Mouse (Mus musculus) mouse trophoblast stem cell (cell line): ENCODE results near the gene Ttc28.

Experiments
- in situ Hi-C, 2 experiments: fragments of 300-500 bp; cut with MseI, MboI; formaldehyde crosslinking; loops; 2 replicates in 1 of 2; 3 replicates in 1 of 2; pipeline ENCODE4 v1.15.1; 2025

Ttc28 gene

DNA sequence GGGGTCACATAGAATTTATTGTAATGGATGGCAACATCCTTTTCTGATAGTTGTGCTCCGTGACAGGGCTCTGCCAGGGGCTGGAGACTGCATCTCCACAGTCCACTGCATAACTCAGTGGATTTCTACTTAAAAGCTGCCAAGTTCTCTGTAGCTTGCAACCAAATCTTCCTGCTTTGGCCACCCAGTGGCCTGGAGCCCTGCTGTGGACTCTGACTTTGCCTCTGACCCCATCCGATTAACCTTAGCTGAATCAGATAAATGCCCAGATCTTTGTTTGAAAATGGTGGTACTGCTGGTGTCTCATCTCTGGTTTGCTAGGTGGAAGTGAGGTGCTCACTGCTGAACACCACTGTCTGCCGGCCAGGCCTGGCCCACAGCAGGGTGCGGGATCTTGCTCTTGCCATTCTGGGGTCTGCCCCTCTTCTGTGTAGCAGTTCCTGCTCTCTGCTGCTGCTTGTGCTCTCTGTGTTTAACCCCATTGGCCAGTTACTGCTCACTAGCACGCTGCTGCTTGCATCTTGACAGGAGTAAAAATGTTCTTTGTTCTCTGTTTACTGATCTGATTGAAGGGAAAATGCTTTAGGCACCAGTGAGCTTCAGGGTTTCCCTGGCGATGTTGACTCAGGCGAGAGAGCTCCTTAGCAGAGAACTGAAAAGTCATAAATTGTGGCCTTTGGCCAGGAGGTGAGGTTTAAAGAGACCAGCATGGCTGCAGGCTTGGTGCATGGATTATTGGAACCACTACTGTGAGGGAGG is 219.1 kb downstream of the Ttc28 start:
- in situ Hi-C loops = no loop called here

GRCm38 (mm10) chr5:111100585-111100984 is 221.0 kb downstream of the Ttc28 start:
- in situ Hi-C loops = no loop called here

DNA sequence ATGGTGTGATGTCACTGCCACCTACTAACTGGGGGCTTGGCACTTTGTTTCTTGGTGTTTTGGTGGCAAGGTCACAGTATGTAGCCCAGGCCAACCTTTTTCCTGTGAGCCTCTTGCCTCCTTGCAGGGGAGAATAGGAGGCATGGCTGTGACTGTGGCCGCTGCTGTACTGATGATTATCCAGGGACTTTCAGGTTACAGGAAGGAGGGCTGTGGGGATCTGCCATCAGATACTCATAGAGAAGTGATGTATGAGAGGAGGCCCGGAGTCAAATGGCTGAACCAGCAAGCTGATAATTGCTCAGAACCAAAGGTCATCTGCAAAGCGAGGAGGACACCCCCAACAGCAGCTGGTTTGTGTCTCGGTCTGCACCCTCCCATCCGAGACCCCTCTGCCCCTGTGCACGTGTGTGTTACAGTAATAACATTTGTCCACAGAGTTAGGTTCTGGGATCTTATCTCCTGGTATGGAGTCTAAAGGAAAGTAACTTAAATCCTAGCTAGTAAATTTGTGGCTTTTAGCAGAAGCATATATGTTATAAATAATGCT is 221.9 kb downstream of the Ttc28 start:
- in situ Hi-C loops = no loop called here

DNA sequence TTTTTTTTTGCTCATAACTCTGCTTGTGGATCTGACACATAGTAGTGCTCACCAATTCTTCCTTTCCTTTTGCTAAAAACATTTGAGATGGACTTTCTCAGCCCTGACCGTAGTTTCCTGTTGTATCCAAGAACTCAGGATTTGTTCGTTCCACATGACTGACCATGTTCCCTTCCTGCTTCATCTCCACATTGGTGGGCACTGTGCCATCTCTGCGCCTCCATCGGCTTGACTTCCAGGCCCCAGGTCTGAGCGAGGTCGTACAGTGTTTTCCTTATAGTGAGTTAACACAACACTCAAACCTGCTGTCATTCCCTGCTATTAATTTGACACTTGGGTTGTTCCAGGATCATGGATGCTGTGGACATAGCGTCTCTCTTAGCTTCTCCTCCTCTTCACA is 225.2 kb downstream of the Ttc28 start:
- in situ Hi-C loops = no loop called here

GRCm38 (mm10) chr5:111111378-111111777 is 231.8 kb downstream of the Ttc28 start:
- in situ Hi-C loops = no loop called here

GRCm38 (mm10) chr5:111113183-111113582 is 233.6 kb downstream of the Ttc28 start:
- in situ Hi-C loops = no loop called here

DNA sequence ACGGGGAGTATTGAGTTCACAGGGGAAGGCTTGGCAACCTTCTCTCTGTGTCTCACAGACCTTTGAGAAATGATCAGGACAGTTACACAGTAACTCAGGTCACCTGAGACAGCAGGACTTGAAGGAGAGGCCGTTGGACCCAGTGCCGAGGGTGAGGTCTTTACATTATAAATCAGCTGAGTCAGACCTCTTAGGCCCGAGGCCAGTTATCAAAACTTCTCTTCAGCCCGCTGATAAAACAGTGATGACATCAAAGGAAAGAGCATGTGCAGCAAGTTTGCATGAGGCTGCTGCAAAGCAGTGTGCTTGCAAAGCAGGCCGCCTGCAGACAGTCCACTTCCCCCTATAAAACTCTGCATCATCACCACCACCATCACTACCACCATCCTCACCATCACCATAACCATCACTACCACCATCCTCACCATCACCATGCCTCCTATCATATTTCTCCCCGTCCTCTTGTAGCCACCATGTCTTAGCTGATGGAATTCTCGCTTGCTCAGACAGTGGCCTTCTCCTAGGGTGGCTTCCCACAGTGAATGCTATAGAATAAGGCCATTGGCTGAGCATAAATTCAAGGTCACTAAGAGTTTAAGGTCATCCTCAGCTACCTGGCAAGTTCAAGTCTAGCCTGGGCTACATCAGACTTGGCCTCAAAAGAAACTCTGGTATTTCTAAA is 234.2 kb downstream of the Ttc28 start:
- in situ Hi-C loops = no loop called here

DNA sequence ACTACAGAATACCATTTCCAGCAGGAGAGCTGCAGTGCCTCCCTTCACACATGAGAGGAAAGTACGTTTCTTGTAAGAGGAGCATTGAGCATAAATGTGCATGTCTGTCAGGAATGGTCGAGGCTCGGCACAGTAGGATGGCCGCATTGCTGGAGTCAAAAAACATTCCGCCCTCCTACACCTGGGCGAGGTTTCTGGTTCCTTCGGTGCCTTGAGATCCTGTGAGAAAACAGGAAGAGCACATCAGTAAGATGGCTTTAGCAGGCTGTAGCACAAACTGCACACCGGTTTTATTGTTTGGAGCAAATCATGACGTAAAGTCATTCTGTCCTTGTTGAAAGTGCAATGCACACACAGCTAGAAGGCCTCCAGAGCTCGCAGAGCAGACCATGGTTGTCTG is 235.0 kb downstream of the Ttc28 start:
- in situ Hi-C loops = no loop called here

DNA sequence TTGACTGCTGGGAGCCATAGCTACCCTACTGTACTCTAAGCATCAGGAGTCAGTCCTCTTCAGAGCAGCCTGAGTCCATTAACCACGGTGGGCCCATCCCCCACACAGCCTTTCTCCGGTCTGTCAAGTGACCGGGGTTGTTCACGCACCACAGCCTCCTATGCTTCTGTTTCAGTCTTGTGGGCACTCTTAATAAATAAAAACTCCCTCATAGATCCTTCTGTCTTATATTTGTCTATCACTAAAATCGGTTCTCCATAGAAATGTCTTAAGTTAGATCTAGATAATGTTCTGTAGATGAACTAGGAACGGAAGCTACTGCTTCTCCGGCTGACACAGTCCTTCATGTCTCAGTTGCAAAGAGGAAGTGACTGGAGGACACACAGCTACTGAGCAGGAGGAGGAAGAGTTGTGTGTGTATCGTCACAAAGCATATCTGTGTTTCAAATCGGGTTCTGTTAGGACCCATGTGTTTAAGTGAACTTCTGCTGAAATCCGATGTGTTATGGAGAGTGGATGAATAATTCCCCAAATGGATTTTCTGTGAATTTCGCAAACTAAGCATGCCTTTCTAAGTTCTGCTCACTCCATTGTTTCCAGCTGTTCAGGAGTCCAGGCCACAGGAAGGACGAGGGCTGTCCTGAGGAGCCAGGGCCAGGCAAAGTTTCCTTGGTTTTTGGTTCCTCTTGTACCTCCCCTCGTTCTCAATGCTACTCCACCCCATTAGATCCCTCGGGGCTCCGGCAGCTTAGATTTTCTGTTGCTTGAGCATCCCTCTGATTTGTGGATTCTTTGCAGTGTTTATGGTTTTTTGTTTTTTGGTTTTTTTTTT is 236.1 kb downstream of the Ttc28 start:
- in situ Hi-C loops = no loop called here

GRCm38 (mm10) chr5:111119805-111120204 is 240.2 kb downstream of the Ttc28 start:
- in situ Hi-C loops = no loop called here

GRCm38 (mm10) chr5:111120298-111120697 is 240.7 kb downstream of the Ttc28 start:
- in situ Hi-C loops = no loop called here

GRCm38 (mm10) chr5:111120705-111121420 is 241.3 kb downstream of the Ttc28 start:
- in situ Hi-C loops = no loop called here

- in situ Hi-C loops = no loop called here
These were observed 242.9 kb downstream of the Ttc28 start for GRCm38 (mm10) chr5:111122332-111123049.

DNA sequence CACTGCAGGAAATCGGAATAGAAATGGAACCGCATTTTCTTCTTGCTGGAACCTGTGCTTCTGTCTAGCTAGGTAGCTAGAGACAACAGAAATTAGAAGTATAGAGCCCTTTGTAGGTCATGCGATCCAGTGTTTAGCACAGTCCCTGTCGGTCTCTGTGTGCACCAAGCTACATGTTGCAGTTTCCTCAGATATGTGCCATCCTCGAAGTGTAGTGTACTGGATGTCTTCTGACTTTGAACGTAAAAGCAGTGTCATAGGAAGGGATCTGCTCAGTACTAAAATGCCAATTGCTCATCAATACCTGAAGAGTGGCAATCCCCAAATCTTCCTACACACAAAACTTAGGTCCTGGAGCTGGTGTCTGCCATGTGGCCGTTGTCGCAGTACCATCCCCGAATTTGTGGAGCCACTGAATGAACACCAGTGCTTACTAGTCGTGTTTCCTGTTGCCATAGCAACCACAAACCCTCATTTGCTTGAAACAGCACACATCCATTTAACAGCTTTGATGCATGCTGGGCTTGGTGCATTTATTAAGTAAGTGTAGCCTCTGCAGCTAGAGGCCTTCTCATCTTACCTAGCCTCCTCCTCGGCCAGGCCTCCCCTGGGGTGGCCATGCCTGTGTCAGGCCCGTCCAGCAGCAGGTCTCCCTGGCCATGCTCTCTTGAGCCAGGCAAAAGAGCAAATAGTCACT is 243.6 kb downstream of the Ttc28 start:
- in situ Hi-C loops = no loop called here

DNA sequence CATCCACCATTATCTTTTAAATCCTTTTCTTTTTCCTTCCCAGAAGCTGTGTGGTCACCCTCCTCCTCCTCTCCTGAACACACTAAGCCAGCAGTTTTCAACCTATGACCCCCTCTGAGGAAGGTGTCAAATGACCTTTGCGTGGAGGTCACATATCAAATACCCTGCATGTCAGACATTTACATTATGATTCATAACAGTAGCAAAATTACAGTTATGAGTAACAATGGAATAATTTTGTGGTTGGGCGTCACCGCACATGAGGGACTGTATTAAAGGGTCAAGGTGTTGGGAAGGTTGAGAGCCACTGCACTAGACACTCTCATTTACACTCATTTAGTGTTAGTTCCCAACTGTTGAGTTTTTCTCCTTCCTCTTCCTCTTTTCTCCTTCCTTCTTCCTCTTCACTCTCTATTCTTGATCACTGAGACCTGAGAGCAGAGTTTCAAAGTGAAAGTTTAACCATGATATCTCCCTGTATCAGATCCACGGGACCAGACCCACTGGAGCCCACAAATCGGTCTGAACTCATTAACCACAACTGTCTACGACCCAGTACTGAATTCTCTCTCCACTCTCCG is 245.1 kb downstream of the Ttc28 start:
- in situ Hi-C loops = no loop called here

- in situ Hi-C loops = no loop called here
These were observed 246.1 kb downstream of the Ttc28 start for GRCm38 (mm10) chr5:111125746-111126145.

DNA sequence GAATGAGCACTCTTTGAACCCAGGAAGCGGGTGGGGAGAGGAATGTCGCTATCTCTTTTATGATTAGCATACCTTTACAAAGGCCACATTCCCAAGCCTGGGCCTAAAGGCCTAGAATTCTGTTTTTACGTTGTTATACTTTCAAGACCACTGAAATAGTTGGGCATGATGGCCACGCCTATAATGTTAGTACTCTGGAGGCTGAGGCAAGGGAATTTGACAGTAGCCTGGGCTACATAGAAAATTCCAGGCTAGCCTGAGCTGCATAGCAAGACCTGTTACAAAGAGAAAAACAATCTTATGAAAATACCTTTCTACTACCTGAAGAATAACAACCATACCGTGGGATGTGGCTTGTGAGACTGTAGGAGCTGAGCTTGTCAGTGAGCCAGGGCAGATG is 248.2 kb downstream of the Ttc28 start:
- in situ Hi-C loops = no loop called here

DNA sequence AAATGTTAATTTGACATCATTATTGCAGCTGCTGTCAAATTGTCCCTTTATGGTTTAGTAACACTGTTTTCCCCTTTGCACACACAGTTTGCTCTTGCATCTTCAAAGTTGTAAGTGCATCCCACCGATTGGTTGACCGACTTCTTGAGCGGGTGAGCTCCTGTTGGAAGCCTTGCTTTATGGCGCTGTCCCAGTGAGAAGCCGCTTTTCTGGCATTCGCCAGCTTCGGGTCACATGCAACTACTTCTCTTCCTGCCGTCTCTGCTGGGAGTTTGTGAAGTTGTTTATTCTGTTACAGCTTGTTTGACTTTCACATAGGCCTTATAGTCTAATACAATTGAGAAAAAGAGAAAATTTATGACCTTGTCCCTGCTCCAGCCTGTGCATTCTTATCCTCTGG is 250.5 kb downstream of the Ttc28 start:
- in situ Hi-C loops = no loop called here

DNA sequence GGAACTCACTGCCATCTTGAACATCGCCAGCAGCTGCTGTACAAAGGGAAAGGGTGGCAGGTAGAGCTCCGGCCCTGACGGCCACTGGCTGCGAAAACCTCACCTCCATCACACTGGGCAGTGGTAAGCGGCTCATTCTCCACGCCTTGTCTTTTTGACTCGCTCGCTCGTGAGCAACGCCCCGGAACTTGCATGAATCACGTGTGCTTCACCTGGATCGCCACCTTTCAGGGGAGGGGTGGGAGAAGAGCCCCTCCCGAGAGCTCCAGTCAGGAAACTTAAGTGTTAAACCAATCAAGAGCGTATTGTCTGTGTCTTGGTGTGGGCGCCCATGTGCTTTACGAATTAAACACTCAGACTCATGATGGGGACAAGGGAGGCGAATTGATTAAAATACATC is 252.0 kb downstream of the Ttc28 start:
- in situ Hi-C loops = no loop called here

- in situ Hi-C loops = no loop called here
These were observed 253.5 kb downstream of the Ttc28 start for GRCm38 (mm10) chr5:111133150-111133549.
